Mouse (Mus musculus) midbrain, embryonic 10.5 days (tissue): Measurements from ENCODE around the gene Ush2a. TPM values are rescaled to one million over a fixed set of nuclear protein-coding genes. Genes with fewer than 3 reads are reported as not detected.
A peak's percentile ranks its signal among the peaks of the same experiment; 100 is the strongest.

Experiments
- DNase-seq: peaks from one replicate; pipeline ENCODE4 v3.0.0-alpha.2; 2017; ENCODE audit warnings: low spot score
- H3K27ac ChIP-seq: fragments of 300-500 bp; sonication (generic); replicated peaks from 2 replicates; pipeline ENCODE4 v1.5.1; 2016; ENCODE audit warnings: mild to moderate bottlenecking
- H3K27me3 ChIP-seq: fragments of 300-500 bp; sonication (generic); 2 replicates; pipeline ENCODE4 v1.6.1; 2016; ENCODE audit warnings: low read depth, mild to moderate bottlenecking; ENCODE audit not compliant: poor library complexity, severe bottlenecking
- H3K36me3 ChIP-seq: fragments of 300-500 bp; sonication (generic); 2 replicates; pipeline ENCODE4 v1.6.1; 2016; ENCODE audit warnings: mild to moderate bottlenecking, moderate library complexity
- H3K4me1 ChIP-seq: fragments of 300-500 bp; sonication (generic); 2 replicates; pipeline ENCODE4 v1.6.1; 2016
- H3K4me3 ChIP-seq: fragments of 300-500 bp; sonication (generic); 2 replicates; pipeline ENCODE4 v1.5.1; 2016; ENCODE audit warnings: mild to moderate bottlenecking, moderate library complexity
- H3K9me3 ChIP-seq: fragments of 300-500 bp; sonication (generic); replicated peaks from 2 replicates; pipeline ENCODE4 v1.6.1; 2016; ENCODE audit warnings: mild to moderate bottlenecking
- WGBS: fragments of 180-500 bp; shearing (Covaris S2); methylation state at CpG from one replicate; pipeline ENCODE4 v1.1.7; 2016; 5-methylcytosine and 5-hydroxymethylcytosine counted together
- polyA plus RNA-seq: library from polyadenylated mRNA; unstranded; fragments of >200 nt; fragmentation: Nextera tagmentation; extraction: Ambion mirVana; gene quantifications from 2 replicates; pipeline ENCODE4 v1.2.1, GENCODE M21; 2016

Gene Ush2a
- polyA plus RNA-seq, 1 experiment from 2014 or later = 0.12 TPM

GRCm38 (mm10) chr1:188660339-188660738 is 398.5 kb downstream of the Ush2a start:
- WGBS = 2% methylated on average over 3 of the region's 3 CpGs

GRCm38 (mm10) chr1:188660882-188661281 is 399.1 kb downstream of the Ush2a start:
- peaks cover 57% of the 10 kb centered on the region for H3K4me1 ChIP-seq
- peak overlapping the region; percentile 46 for H3K4me3 ChIP-seq
- peak overlapping the region; percentile 78 for H3K27ac ChIP-seq
- H3K9me3 ChIP-seq = no peaks in the 10 kb centered on the region
- peaks cover 20% of the 10 kb centered on the region for H3K27me3 ChIP-seq
- peak; percentile 49 for DNase-seq
- no peaks in the 10 kb centered on the region for H3K36me3 ChIP-seq
- WGBS = under 1% methylated on average over 8 of the region's 8 CpGs

More at GRCm38 (mm10) chr1:188660339-188660738, 398.5 kb downstream of the Ush2a start:
- H3K27me3 ChIP-seq = peaks cover 20% of the 10 kb centered on the region
- peak overlapping the region; percentile 78 for H3K27ac ChIP-seq
- peaks cover 63% of the 10 kb centered on the region for H3K4me1 ChIP-seq
- peak overlapping the region; percentile 46 for H3K4me3 ChIP-seq
- H3K36me3 ChIP-seq = no peaks in the 10 kb centered on the region
- peak; percentile 64 for DNase-seq
- no peaks in the 10 kb centered on the region for H3K9me3 ChIP-seq

- H3K9me3 ChIP-seq = no peaks in the 10 kb centered on the region
- H3K27ac ChIP-seq = no peak overlapping the region
- 90% methylated on average over 8 of the region's 8 CpGs for WGBS
- no peaks in the 10 kb centered on the region for H3K4me1 ChIP-seq
- no peaks in the 10 kb centered on the region for H3K27me3 ChIP-seq
- DNase-seq = no peak
- no peaks in the 10 kb centered on the region for H3K36me3 ChIP-seq
- no peak overlapping the region for H3K4me3 ChIP-seq
Measured at GRCm38 (mm10) chr1:188667460-188667859, 405.6 kb downstream of the Ush2a start.

- H3K36me3 ChIP-seq = no peaks in the 10 kb centered on the region
- 88% methylated on average over 12 of the region's 12 CpGs for WGBS
- no peak for DNase-seq
- no peaks in the 10 kb centered on the region for H3K4me1 ChIP-seq
- no peak overlapping the region for H3K4me3 ChIP-seq
- no peak overlapping the region for H3K27ac ChIP-seq
- no peaks in the 10 kb centered on the region for H3K27me3 ChIP-seq
- H3K9me3 ChIP-seq = no peaks in the 10 kb centered on the region
Measured at GRCm38 (mm10) chr1:188668513-188668912, 406.7 kb downstream of the Ush2a start.

DNA sequence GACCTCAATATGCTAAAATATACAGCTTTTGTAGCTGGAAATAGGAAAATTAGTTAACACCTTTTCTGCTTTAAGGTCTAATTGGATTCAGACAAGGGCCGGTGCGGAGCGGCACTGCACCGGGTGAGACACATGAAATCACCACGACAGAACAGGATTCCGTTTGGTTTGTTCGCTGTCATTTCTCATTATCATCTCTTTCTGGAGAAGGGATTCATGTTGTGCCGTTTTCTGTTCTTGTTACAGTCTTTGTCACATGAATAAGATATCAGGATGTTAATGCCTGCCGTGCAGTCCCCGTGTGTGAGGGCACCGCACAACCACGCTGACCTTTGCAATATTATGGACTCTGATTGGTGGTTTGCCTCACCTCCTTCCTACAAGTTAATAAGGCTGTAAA is 411.0 kb downstream of the Ush2a start:
- H3K36me3 ChIP-seq = no peaks in the 10 kb centered on the region
- H3K27ac ChIP-seq = no peak overlapping the region
- no peak overlapping the region for H3K4me3 ChIP-seq
- no peaks in the 10 kb centered on the region for H3K9me3 ChIP-seq
- no peaks in the 10 kb centered on the region for H3K27me3 ChIP-seq
- DNase-seq = no peak
- H3K4me1 ChIP-seq = no peaks in the 10 kb centered on the region
- WGBS = 86% methylated on average over 12 of the region's 12 CpGs

DNA sequence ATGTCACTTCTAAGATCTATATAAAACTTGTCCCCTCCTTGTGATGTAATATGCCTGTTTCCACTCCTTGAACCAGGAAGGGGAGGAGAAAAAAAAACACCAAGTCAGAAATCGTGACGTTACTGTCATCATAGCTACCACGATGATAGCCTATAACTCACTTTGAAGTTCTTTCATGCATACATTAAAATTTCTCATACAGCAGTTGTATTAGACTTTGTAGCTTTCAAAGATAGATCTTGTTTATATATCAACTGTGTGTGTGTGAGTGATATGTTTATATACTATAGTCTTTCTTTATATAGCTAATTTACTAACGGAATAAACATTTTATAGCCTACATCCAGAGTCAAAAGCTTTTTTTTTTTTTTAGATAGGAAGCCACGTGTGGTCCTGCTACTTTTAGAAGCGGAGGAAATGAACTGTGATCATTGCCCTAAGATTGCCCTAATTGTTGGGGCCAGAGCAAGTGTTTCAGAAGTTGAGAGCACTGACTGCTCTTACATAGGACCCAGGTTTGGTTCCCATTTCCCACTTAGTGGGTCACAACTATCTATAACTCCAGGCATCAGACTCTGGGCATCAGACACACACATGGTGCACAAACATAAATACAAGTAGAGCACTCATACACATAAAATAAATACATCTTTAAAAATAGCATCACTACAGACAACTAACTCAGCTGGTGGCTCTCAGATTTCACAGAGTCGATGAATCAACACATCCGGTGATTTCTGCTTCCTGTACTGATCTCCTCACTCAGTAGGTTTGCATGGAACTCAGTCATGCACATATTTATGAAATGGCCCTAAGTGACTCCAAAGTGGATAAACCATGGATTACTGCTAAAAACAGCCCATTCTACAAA is 413.1 kb downstream of the Ush2a start:
- 89% methylated on average over 8 of the region's 8 CpGs for WGBS
- no peaks in the 10 kb centered on the region for H3K9me3 ChIP-seq
- no peak for DNase-seq

GRCm38 (mm10) chr1:188675511-188675863 is 413.7 kb downstream of the Ush2a start:
- Histone ChIP-seq H3K9me3 (no peaks in the 10 kb centered on the region), H3K36me3 (no peaks in the 10 kb centered on the region), H3K27me3 (no peaks in the 10 kb centered on the region), H3K4me1 (no peaks in the 10 kb centered on the region), H3K4me3 (no peak overlapping the region), H3K27ac (no peak overlapping the region)
- no peak for DNase-seq
- 90% methylated on average over 10 of the region's 10 CpGs for WGBS

More for the DNA sequence above, 413.1 kb downstream of the Ush2a start:
- Histone ChIP-seq H3K27ac (no peak overlapping the region), H3K36me3 (no peaks in the 10 kb centered on the region), H3K4me3 (no peak overlapping the region), H3K4me1 (no peaks in the 10 kb centered on the region), H3K27me3 (no peaks in the 10 kb centered on the region)

GRCm38 (mm10) chr1:188678189-188678588 is 416.4 kb downstream of the Ush2a start:
- 73% methylated on average over 8 of the region's 8 CpGs for WGBS

GRCm38 (mm10) chr1:188686362-188686761 is 424.5 kb downstream of the Ush2a start:
- DNase-seq = no peak
- Histone ChIP-seq H3K9me3 (no peaks in the 10 kb centered on the region; the same call in 1 of the 2 replicates), H3K4me1 (no peaks in the 10 kb centered on the region), H3K4me3 (no peak overlapping the region), H3K27me3 (no peaks in the 10 kb centered on the region), H3K36me3 (no peaks in the 10 kb centered on the region), H3K27ac (no peak overlapping the region)
- 96% methylated on average over 14 of the region's 14 CpGs for WGBS

More at GRCm38 (mm10) chr1:188678189-188678588, 416.4 kb downstream of the Ush2a start:
- no peak for DNase-seq
- Histone ChIP-seq H3K9me3 (no peaks in the 10 kb centered on the region), H3K4me1 (no peaks in the 10 kb centered on the region), H3K27ac (no peak overlapping the region), H3K36me3 (no peaks in the 10 kb centered on the region), H3K4me3 (no peak overlapping the region), H3K27me3 (no peaks in the 10 kb centered on the region)

DNA sequence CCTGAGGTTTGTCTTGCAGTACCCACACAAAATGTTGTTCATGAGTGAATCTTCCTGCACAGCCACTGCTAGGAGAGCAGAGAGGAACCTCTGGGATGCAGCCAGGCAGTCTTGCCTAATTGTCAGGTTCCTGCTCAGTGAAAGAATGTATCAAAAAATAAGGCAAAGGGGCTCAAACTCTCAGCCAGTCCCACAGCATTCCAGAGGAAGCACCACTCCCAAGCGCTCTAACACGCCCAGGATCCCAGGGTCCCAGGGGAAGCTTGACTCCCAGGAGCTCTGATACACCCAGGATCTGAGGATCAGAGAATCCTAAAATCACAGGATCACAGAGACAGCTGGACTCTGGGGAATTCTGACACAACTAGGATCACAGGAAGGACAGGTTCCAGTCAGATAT is 434.5 kb downstream of the Ush2a start:
- DNase-seq = no peak
- Histone ChIP-seq H3K27me3 (no peaks in the 10 kb centered on the region), H3K9me3 (no peaks in the 10 kb centered on the region; the same call in 1 of the 2 replicates), H3K27ac (no peak overlapping the region), H3K4me3 (no peak overlapping the region), H3K36me3 (no peaks in the 10 kb centered on the region), H3K4me1 (no peaks in the 10 kb centered on the region)
- 93% methylated on average over 2 of the region's 2 CpGs for WGBS

DNA sequence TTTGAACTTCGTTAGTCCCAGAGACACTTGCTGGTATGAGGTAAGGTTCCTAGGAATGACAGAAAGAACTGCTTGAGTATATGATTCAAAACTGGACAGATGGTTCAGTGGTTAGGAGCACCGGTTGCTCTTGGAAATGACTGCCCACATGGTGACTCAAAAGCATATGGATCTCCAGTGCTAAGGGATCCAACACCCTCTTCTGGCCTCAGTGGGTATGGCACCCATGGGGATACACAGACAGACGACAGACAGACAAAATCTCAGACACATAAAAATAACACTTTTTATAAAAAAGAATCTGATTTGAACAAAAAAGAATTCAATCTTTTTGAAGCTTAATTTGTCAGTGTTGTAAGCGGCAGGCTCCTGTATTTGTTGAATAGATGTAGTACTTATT is 446.4 kb downstream of the Ush2a start:
- H3K27ac ChIP-seq = no peak overlapping the region
- H3K36me3 ChIP-seq = no peaks in the 10 kb centered on the region
- no peak for DNase-seq
- no peaks in the 10 kb centered on the region for H3K9me3 ChIP-seq
- no peaks in the 10 kb centered on the region for H3K27me3 ChIP-seq
- 86% methylated on average over 4 of the region's 4 CpGs for WGBS
- no peak overlapping the region for H3K4me3 ChIP-seq
- H3K4me1 ChIP-seq = 0 out of 2 replicates have a peak, but pooled peaks cover 7% of the 10 kb centered on the region

DNA sequence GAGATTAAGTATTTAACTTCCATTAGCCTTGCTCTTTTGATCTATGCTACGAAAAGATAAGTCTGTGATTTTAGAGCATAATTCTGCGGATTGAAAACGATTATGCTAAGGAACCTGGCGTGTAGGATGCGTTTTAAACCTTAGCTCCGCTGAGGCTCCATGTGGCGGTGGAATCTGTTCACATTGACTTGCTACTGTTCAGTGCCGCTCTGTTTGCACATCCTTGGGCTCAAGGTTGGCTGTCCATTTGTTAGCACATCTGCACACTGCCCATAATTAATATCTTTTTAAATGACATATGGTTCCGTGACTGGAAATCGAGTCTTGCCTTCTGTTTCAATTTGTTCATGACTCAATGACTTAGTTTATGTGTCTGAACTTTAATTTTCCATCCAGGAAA is 446.9 kb downstream of the Ush2a start:
- Histone ChIP-seq H3K27ac (no peak overlapping the region), H3K36me3 (no peaks in the 10 kb centered on the region), H3K27me3 (no peaks in the 10 kb centered on the region), H3K4me1 (0 out of 2 replicates have a peak, but pooled peaks cover 7% of the 10 kb centered on the region), H3K4me3 (no peak overlapping the region), H3K9me3 (no peaks in the 10 kb centered on the region)
- 94% methylated on average over 10 of the region's 10 CpGs for whole genome bisulfite sequencing
- no peak for DNase-seq

- 95% methylated on average over 18 of the region's 18 CpGs for WGBS
- no peaks in the 10 kb centered on the region for H3K27me3 ChIP-seq
- H3K4me1 ChIP-seq = 0 out of 2 replicates have a peak, but pooled peaks cover 7% of the 10 kb centered on the region
- H3K27ac ChIP-seq = no peak overlapping the region
- H3K4me3 ChIP-seq = no peak overlapping the region
- no peak for DNase-seq
- H3K36me3 ChIP-seq = no peaks in the 10 kb centered on the region
- H3K9me3 ChIP-seq = no peaks in the 10 kb centered on the region
Measured at GRCm38 (mm10) chr1:188714131-188714530, 452.3 kb downstream of the Ush2a start.
